ENCODE assay signal across 10 mouse cellular contexts in the genomic region with DNA sequence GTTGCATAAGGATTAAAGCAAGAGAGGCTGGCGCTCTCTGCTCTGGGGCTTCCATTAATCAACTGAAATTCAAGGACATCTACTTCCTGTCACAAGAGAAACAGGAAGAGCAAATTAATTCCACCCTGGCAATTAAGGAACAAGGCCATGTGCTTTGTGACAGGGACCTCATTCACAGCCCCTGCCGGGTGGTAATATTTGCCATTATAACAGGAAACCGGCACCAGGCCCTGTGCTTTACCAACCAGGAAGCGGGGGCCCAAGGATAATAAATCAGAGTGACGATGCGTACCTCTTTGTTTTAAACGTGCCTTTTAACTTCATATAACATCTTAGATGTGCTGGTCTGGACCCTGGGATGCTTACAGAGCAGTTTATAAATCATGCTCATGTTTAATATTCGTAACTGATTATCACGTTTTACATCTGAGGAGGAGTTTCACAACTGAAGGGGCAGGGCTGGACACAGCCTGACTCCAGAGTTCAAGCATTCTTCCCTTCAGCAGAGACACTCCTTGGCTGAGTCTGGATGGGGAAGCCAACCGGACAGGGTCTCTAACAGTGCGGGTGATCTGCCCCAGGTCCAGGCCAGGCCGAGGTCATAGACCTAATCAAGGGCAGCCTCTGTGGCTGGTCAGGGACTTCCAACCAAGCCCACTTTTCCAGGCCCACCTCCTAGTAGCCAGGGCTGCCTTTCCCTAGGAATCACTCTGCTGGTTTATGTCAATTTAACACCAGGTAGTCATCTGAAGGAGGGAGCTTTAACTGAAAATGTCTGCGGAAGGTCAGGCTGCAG. TPM values are rescaled to one million over a fixed set of nuclear protein-coding genes. Genes with fewer than 3 reads are reported as not detected.
DNase-seq lines count a peak whose midpoint lies in the region; ATAC-seq and TF ChIP-seq lines count a peak whose summit lies in the region.
"Had no signal": no experiment of that assay in that cellular context is flagged by ENCODE, and none has a peak within 500 bp of the region (broad histone marks: within the 10 kb centered on the region; RNA-seq: fewer than 3 reads in every experiment).

No protein-coding gene starts in this region.

- no peak overlapping the region for H3K4me2 ChIP-seq in hindbrain, postnatal 0 days (ENCODE audit: low read depth, low read length)

- TF ChIP-seq EP300 in MEL (IDR thresholded peaks at IDR 0.05; ENCODE audit: low read depth in 1 of 2, low read length in 2 of 2), result no peak

- H3K4me3 ChIP-seq in MEL (ENCODE audit: control insufficient read depth in 1 of 2, insufficient read depth in 1 of 2, low read depth in 2 of 2, low read length in 2 of 2), result no peak overlapping the region
- H3K4me3 ChIP-seq in hindbrain, postnatal 0 days (ENCODE audit: low read length), result no peak overlapping the region

- TF ChIP-seq RAD21 in MEL (IDR thresholded peaks at IDR 0.05; ENCODE audit: low read depth, low read length), result no peak

- H3K27ac ChIP-seq in MEL (ENCODE audit: control insufficient read depth, low read depth, low read length), result no peak overlapping the region
- peak overlapping the region; percentile 17; the same call in 1 of the 2 replicates for H3K27ac ChIP-seq in hindbrain, postnatal 0 days

- H3K9me3 ChIP-seq in MEL (replicated peaks; ENCODE audit: insufficient read depth, low read length), result no peaks in the 10 kb centered on the region
- H3K9me3 ChIP-seq in hindbrain, postnatal 0 days (ENCODE audit: low read length), result no peaks in the 10 kb centered on the region

- TF ChIP-seq POLR2A in MEL (IDR thresholded peaks at IDR 0.05; ENCODE audit: control insufficient read depth in 1 of 2, insufficient read depth in 1 of 2, low read depth in 1 of 2, low read length in 2 of 2, poor library complexity in 1 of 2), result no peak

- H3K27me3 ChIP-seq in MEL (ENCODE audit: control insufficient read depth in 1 of 2, insufficient read depth in 2 of 2, low read length in 2 of 2), result no peaks in the 10 kb centered on the region
- H3K27me3 ChIP-seq in hindbrain, postnatal 0 days (ENCODE audit: insufficient read depth, low read length), result no peaks in the 10 kb centered on the region

- H3K9ac ChIP-seq in MEL (ENCODE audit: control insufficient read depth, low read depth, low read length, poor library complexity, severe bottlenecking), result no peak overlapping the region
- no peak overlapping the region for H3K9ac ChIP-seq in hindbrain, postnatal 0 days (replicated peaks; ENCODE audit: low read length)

- peaks cover 0 to 19% of the 10 kb centered on the region in 2 experiments; a peak in 3 of 4 replicates for H3K4me1 ChIP-seq in MEL (ENCODE audit: control insufficient read depth in 1 of 2, insufficient read depth in 2 of 2, low read length in 2 of 2)
- H3K4me1 ChIP-seq in hindbrain, postnatal 0 days (ENCODE audit: insufficient read depth, low read length), result peaks cover 11% of the 10 kb centered on the region

- H3K36me3 ChIP-seq in MEL (ENCODE audit: control insufficient read depth in 1 of 2, insufficient read depth in 2 of 2, low read length in 2 of 2), result peaks cover 0 to 14% of the 10 kb centered on the region in 2 experiments; a peak in 2 of 4 replicates
- no peaks in the 10 kb centered on the region for H3K36me3 ChIP-seq in hindbrain, postnatal 0 days (ENCODE audit: insufficient read depth, low read length)

- 51% methylated on average over 13 of the region's 13 CpGs for WGBS in hindbrain, postnatal 0 days

- ATAC-seq in hindbrain, postnatal 0 days, result no peak; the same call in 1 of the 2 replicates

- TF ChIP-seq CTCF in MEL (IDR thresholded peaks at IDR 0.05 in 2 of 3, conservative IDR thresholded peaks at IDR 0.05 in 1 of 3; ENCODE audit: control insufficient read depth in 1 of 3, insufficient read depth in 1 of 3, low read depth in 2 of 3, low read length in 3 of 3, poor library complexity in 1 of 3, severe bottlenecking in 1 of 3), result no peak
- TF ChIP-seq CTCF in hindbrain, postnatal 0 days (IDR thresholded peaks at IDR 0.05; ENCODE audit: low read depth), result no peak

- DNase-seq in MEL (ENCODE audit: low read depth, low spot score), result peak; percentile 35
- DNase-seq in embryo, embryonic 9.5 days (ENCODE audit: extremely low spot score), result peak; percentile 58
- peak; percentile 23 for DNase-seq in hindbrain, postnatal 0 days (ENCODE audit: low spot score)
- DNase-seq in lung, postnatal 4 days, result peak; percentile 24 to 51
- no peak for DNase-seq in left cerebral cortex, adult 11 months (ENCODE audit: low spot score)
- no peak for DNase-seq in urinary bladder, postnatal 36 days (ENCODE audit: low spot score in 2 of 2)
- no peak for DNase-seq in right cerebral cortex, adult 18-20 months
- no peak for DNase-seq in frontal cortex, postnatal 36 days (ENCODE audit: low spot score in 2 of 2)

- H3K79me2 ChIP-seq in MEL (ENCODE audit: control insufficient read depth, insufficient read depth, low read length, poor library complexity), result no peaks in the 10 kb centered on the region

TF ChIP-seq in MEL, 35 proteins besides CTCF, POLR2A, EP300 and RAD21:
- TF ChIP-seq MAX (IDR thresholded peaks at IDR 0.05; ENCODE audit: low read length), result peak; percentile 68
- TF ChIP-seq ZKSCAN1 (IDR thresholded peaks at IDR 0.05; ENCODE audit: low read depth, low read length), result no peak
- peak; percentile 71 for TF ChIP-seq MYC (IDR thresholded peaks at IDR 0.05; ENCODE audit: low read depth, low read length)

RNA-seq across cellular contexts. Expression of a gene that starts 38.2 kb away (rescaled TPM):
- 51.9 and 55.8 TPM in 2 replicates for total RNA-seq in MEL (2012; rRNA removed)
- polyA plus RNA-seq in MEL (2012; ENCODE audit: insufficient read depth in 1 of 2, insufficient read length in 2 of 2, low read depth in 1 of 2, low replicate concordance in 2 of 2, missing spikeins in 1 of 2), result 10 to 100 TPM in 1 of 2 experiments, not detected in 1; 78.9 TPM
- total RNA-seq in hindbrain, postnatal 0 days (2014; rRNA removed), result 178 and 200 TPM in 2 replicates
- polyA plus RNA-seq in hindbrain, postnatal 0 days (2015; fragmentation: Nextera tagmentation; extraction: Ambion mirVana), result 393 and 422 TPM in 2 replicates

RNA-seq across cellular contexts. Expression of a gene that starts 38.9 kb away (rescaled TPM):
- 1.5 and 1.9 TPM in 2 replicates for total RNA-seq in MEL (2012; rRNA removed)
- 1 to 10 TPM in 1 of 2 experiments, not detected in 1; 9.4 TPM for polyA plus RNA-seq in MEL (2012; ENCODE audit: insufficient read depth in 1 of 2, insufficient read length in 2 of 2, low read depth in 1 of 2, low replicate concordance in 2 of 2, missing spikeins in 1 of 2)
- total RNA-seq in hindbrain, postnatal 0 days (2014; rRNA removed), result 5.4 and 8.0 TPM in 2 replicates
- 17.3 and 23.4 TPM in 2 replicates for polyA plus RNA-seq in hindbrain, postnatal 0 days (2015; fragmentation: Nextera tagmentation; extraction: Ambion mirVana)

RNA-seq across cellular contexts. Expression of a gene that starts 43.3 kb away (rescaled TPM):
- total RNA-seq in MEL (2012; rRNA removed), result not detected in 2 replicates
- polyA plus RNA-seq in MEL (2012; ENCODE audit: insufficient read depth in 1 of 2, insufficient read length in 2 of 2, low read depth in 1 of 2, low replicate concordance in 2 of 2, missing spikeins in 1 of 2), result not detected
- total RNA-seq in hindbrain, postnatal 0 days (2014; rRNA removed), result 0.68 TPM in 1 of 2 replicates, not detected in the other
- 0.13 TPM in 1 of 2 replicates, not detected in the other for polyA plus RNA-seq in hindbrain, postnatal 0 days (2015; fragmentation: Nextera tagmentation; extraction: Ambion mirVana)
- total RNA-seq: heart, postnatal 25 days had no signal
- polyA plus RNA-seq: cortical plate, adult 2 months had no signal

Comparison
In these comparisons a context has a peak if more than half of its experiments do, and no peak if none do; other contexts are left out.
1. DNase-seq: peak in MEL (single experiment), embryo, embryonic 9.5 days (single experiment), hindbrain, postnatal 0 days (single experiment) and lung, postnatal 4 days (2 of 2); none in left cerebral cortex, adult 11 months (single experiment), urinary bladder, postnatal 36 days (0 of 2), right cerebral cortex, adult 18-20 months (single experiment) and frontal cortex, postnatal 36 days (0 of 2).